Mouse (Mus musculus): ENCODE data around the gene P2ry6.

DNA sequence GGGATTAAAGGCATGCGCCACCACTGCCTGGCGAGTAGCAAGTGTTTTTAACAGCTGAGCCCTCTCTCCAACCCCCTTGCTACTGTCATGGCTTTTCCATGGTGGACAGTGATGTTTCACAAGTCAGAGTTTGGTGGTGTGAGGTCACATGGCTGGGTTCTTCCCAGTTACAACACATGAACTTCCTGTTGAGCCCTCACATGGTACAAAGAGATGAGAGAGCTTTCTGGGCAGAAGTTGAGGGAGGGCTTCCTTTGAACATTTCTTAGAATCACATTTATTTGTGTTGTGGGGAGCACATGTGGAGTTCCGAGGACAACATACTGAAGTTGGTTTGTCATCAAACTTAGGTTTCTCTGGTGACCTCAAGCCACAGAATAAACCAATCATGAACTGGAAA is 17.5 kb upstream of the P2ry6 start:
- no peak for TF ChIP-seq MAFK (IDR thresholded peaks at IDR 0.05; ENCODE audit: insufficient read depth, low read depth, low read length)
- TF ChIP-seq CHD2 (IDR thresholded peaks at IDR 0.05; ENCODE audit: low read depth, low read length) = no peak
- TF ChIP-seq HCFC1 (IDR thresholded peaks at IDR 0.05; ENCODE audit: borderline replicate concordance, insufficient read depth, low read length) = no peak
- TF ChIP-seq ZNF384 (IDR thresholded peaks at IDR 0.05; ENCODE audit: low read depth, low read length) = no peak

Measured in ES-E14 (cell line).